Mouse (Mus musculus) ES-Bruce4 (cell line): ENCODE results near the gene Cmc4. TPM values are rescaled to one million over a fixed set of nuclear protein-coding genes. Genes with fewer than 3 reads are reported as not detected.

ENCODE experiments used
- H3K27ac ChIP-seq: 2 replicates; pipeline ENCODE4 v1.5.1; 2012; ENCODE audit warnings: low read length, inconsistent platforms; ENCODE audit not compliant: insufficient read depth
- H3K27me3 ChIP-seq: 2 replicates; pipeline ENCODE4 v1.6.1; 2012; ENCODE audit warnings: mild to moderate bottlenecking, low read length, inconsistent platforms; ENCODE audit not compliant: control insufficient read depth, poor library complexity, insufficient read depth, severe bottlenecking
- H3K36me3 ChIP-seq: 2 replicates; pipeline ENCODE4 v1.6.1; 2012; ENCODE audit warnings: inconsistent platforms, mild to moderate bottlenecking, low read length, moderate library complexity; ENCODE audit not compliant: control insufficient read depth, poor library complexity, insufficient read depth, severe bottlenecking
- H3K4me1 ChIP-seq: one replicate; pipeline ENCODE4 v1.8.1; 2011; ENCODE audit warnings: low read length; ENCODE audit not compliant: control insufficient read depth, insufficient read depth
- H3K4me3 ChIP-seq: 2 replicates; pipeline ENCODE4 v1.5.1; 2011; ENCODE audit warnings: low read depth, mild to moderate bottlenecking, low read length
- H3K9ac ChIP-seq: 2 replicates; pipeline ENCODE4 v1.6.1; 2012; ENCODE audit warnings: low read depth, mild to moderate bottlenecking, inconsistent platforms; ENCODE audit not compliant: poor library complexity, severe bottlenecking
- H3K9me3 ChIP-seq: replicated peaks from 2 replicates; pipeline ENCODE4 v1.6.1; 2012; ENCODE audit warnings: mild to moderate bottlenecking, low read length, inconsistent platforms; ENCODE audit not compliant: control insufficient read depth, poor library complexity, insufficient read depth, severe bottlenecking
- CTCF ChIP-seq: IDR thresholded peaks from one replicate; pipeline ENCODE4 v1.8.1; 2011; ENCODE audit warnings: low read depth, low read length
- EP300 ChIP-seq: IDR thresholded peaks from 2 replicates; pipeline ENCODE4 v1.6.1; 2011; ENCODE audit warnings: low read depth, low read length; ENCODE audit not compliant: insufficient read depth
- POLR2A ChIP-seq: IDR thresholded peaks from one replicate; pipeline ENCODE4 v1.8.1; 2011; ENCODE audit warnings: low read length; ENCODE audit not compliant: insufficient read depth
- polyA plus RNA-seq: library from polyadenylated mRNA; stranded (reverse); fragments of >200 nt; gene quantifications from 2 replicates; pipeline ENCODE4 v1.2.4, GENCODE M21; 2011; ENCODE audit warnings: low read depth; ENCODE audit not compliant: missing spikeins, insufficient read depth, insufficient read length

The Cmc4 gene
- polyA plus RNA-seq, 1 experiment = 11.8 TPM

DNA sequence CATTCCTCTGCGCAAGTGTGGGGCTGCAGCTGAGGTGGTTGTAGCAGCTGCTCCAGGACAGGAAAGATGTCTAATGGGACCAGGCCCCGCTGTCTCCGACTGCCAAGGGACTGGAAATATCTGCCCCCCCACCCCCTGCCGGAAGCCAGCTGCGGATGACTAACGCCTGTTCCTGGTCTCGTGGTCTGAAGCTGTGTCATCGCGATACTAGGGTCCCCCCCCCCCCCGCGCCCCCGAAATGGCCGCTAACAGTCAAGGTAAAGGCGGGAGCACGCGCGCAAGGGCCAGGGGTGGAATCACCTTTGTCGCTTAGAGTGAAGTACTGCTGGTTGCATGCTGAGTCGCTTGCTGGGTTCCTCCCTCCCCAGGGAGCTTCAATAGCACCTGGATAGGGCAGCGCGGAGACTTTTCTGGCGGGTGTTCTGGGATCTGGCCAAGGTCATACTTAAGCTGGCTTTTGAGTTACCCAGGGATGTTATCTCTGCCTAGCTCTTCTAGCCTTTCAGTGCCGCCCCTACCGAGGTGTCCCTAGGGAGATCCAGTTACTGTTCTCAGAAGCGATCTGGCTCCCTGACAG lies 34.1 kb downstream of the Cmc4 start, which contains the start of the genes Fundc2 and F8:
Gene Fundc2 (plus strand): TSS at position 205 of the 577 bp plus-strand sequence.
Gene F8 (minus strand): TSS at position 421 of the 577 bp plus-strand sequence.
- TF ChIP-seq CTCF (no peak), EP300 (no peak), POLR2A (peak; percentile 31)
- peak within 1 kb of the TSS; percentile 90 for H3K27ac ChIP-seq

DNA sequence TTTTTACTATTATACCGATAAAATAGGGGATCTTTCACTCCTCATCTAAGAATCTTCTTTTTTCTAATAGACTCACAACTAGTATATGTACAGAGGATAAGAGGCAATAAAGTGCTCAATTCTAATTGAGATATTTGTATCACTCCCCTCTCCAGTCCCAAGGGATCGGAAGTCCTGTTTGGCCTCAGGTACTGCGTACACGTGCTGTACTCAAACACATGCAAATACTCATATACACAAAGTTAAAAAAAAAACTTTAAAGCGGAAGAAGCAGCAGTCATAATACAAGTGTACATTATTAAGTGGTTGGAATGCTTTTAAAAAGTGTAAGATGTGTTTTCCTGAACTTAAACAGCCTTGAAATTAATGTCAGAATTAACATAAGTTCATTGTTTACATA lies 34.7 kb downstream of the Cmc4 start:
- TF ChIP-seq POLR2A = no peak
- TF ChIP-seq EP300 = no peak
- no peak for TF ChIP-seq CTCF
- Histone ChIP-seq H3K27me3 (no peaks in the 10 kb centered on the region), H3K4me1 (no peaks in the 10 kb centered on the region), H3K9ac (peak overlapping the region; percentile 95), H3K4me3 (peak overlapping the region; percentile 100), H3K9me3 (no peaks in the 10 kb centered on the region), H3K27ac (no peak overlapping the region), H3K36me3 (no peaks in the 10 kb centered on the region)

More for the DNA sequence above, 34.1 kb downstream of the Cmc4 start, which contains the start of the genes Fundc2 and F8:
- peak within 1 kb of the TSS; percentile 95 for H3K9ac ChIP-seq
- no peaks in the 10 kb centered on the region for H3K27me3 ChIP-seq
- H3K4me3 ChIP-seq = peak within 1 kb of the TSS; percentile 100
- H3K9me3 ChIP-seq = no peaks in the 10 kb centered on the region
- no peaks in the 10 kb centered on the region for H3K36me3 ChIP-seq
- H3K4me1 ChIP-seq = no peaks in the 10 kb centered on the region

DNA sequence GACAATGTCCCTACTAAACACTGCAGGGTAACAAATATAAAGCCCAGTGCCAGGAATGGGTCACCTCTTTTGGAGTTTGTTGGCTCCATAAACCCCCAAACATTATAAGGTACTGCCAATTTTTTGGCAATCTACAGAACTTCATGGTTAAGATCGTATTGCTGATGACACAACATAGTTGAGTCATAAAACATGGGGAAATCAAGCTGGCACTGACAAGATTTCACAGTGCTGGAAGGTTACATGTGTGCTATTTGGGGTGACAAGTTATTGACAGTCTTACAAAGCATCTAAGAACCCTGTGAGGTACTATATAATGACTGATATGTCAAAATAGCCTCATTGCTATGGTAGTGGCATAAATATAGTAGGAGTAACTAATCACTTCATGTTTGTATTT lies 35.2 kb downstream of the Cmc4 start:
- Histone ChIP-seq H3K4me1 (no peaks in the 10 kb centered on the region), H3K27me3 (no peaks in the 10 kb centered on the region), H3K9ac (no peak overlapping the region), H3K36me3 (no peaks in the 10 kb centered on the region), H3K27ac (no peak overlapping the region), H3K9me3 (no peaks in the 10 kb centered on the region), H3K4me3 (no peak overlapping the region)
- TF ChIP-seq CTCF = no peak
- TF ChIP-seq EP300 = no peak
- TF ChIP-seq POLR2A = no peak

DNA sequence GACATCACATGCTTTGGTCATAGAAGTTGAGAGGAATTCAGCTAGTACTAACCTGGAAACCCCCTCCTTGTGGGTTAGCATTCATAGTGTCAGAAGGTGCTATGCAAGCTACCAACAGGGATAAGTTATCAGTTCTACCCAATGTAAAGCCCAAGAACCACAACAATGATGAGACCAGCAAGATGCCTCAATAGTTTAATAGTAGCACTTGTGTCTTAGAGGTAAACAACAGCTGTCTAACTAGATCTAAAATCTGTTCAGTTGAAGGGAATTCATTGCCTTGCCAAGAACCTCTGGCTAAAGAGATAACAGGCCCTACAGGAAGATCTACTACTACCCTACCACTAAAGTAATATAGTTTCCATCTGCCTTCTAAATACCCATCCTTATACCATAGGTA lies 39.6 kb downstream of the Cmc4 start:
- Histone ChIP-seq H3K36me3 (no peaks in the 10 kb centered on the region), H3K4me3 (no peak overlapping the region), H3K27ac (no peak overlapping the region), H3K4me1 (no peaks in the 10 kb centered on the region), H3K9ac (no peak overlapping the region), H3K27me3 (no peaks in the 10 kb centered on the region), H3K9me3 (no peaks in the 10 kb centered on the region)
- no peak for TF ChIP-seq POLR2A
- TF ChIP-seq CTCF = no peak
- TF ChIP-seq EP300 = no peak

DNA sequence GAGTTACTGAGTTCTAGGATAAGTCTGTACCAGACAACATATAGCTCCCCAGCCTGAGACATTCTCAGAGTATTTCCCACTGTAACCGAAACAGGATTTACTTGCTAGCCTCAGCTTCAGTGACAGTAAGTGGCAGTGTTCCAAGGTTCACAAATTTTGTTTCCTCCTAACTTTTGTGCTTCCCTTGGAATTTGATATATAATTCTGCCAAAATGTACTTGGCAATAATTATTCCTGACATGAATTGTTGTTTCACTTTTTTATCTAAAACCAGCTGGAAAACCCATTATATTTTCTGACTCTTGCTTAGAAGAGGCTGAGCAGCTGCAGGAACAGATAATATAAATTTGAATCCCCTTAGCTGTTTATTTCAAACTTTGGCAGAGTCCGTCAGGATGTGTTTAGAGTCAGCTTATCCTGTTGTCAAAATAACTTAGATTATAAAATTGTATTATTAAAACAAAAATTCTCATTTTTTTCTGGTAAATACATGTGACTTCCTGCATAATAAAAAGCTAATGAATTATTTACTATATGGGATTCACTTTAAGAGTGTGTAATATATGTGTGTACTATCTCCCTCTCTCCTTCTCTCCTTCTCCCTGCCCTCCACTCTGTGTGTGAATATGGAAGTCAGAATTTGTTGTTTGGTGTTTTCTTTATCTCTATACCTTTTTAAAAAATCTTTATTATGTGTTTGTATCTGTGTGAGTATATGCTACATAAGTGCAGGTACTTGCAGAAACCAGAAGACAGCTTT lies 43.5 kb downstream of the Cmc4 start:
- H3K4me3 ChIP-seq = no peak overlapping the region
- no peaks in the 10 kb centered on the region for H3K36me3 ChIP-seq
- H3K4me1 ChIP-seq = no peaks in the 10 kb centered on the region
- no peaks in the 10 kb centered on the region for H3K9me3 ChIP-seq
- no peaks in the 10 kb centered on the region for H3K27me3 ChIP-seq
- no peak overlapping the region for H3K9ac ChIP-seq
- TF ChIP-seq EP300 (no peak), POLR2A (no peak), CTCF (no peak)
- no peak overlapping the region for H3K27ac ChIP-seq

DNA sequence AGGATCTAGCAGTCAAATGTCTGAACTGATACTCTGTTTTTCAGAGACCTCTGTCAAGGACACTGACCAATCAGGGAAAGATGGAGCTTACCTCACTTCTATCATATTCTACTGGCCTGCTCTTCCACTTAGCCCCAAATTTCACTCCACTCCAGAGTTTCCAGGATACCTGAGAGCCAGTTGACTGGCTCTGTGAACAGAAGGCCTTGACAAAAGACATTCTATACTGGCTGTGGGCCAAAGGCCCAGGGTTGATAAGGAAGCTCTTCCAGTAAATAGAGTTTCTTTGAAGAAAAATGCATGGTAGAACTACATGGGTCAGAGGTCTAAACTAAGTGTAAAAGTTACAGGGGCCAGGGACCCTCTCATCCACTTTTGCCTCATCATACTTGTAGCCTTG lies 46.2 kb downstream of the Cmc4 start:
- H3K36me3 ChIP-seq = no peaks in the 10 kb centered on the region
- H3K4me3 ChIP-seq = no peak overlapping the region
- H3K9ac ChIP-seq = no peak overlapping the region
- no peaks in the 10 kb centered on the region for H3K27me3 ChIP-seq
- H3K27ac ChIP-seq = no peak overlapping the region
- TF ChIP-seq CTCF (no peak), EP300 (no peak), POLR2A (no peak)
- no peaks in the 10 kb centered on the region for H3K4me1 ChIP-seq
- H3K9me3 ChIP-seq = no peaks in the 10 kb centered on the region

Other genes starting within 250 kb of the Cmc4 start
- 80.6 and 84.4 TPM in 2 replicates for gene Fundc2, start 34.2 kb downstream of the Cmc4 start, polyA plus RNA-seq
- gene F8, start 34.0 kb downstream of the Cmc4 start, polyA plus RNA-seq = 0.33 and 0.40 TPM in 2 replicates
- 11.8 and 14.6 TPM in 2 replicates for gene Mtcp1, start within 50 bp of the Cmc4 start, polyA plus RNA-seq
- 39.6 and 42.4 TPM in 2 replicates for gene Brcc3, start within 50 bp of the Cmc4 start, polyA plus RNA-seq
- gene Vbp1, start 97.7 kb upstream of the Cmc4 start, polyA plus RNA-seq = 195 and 204 TPM in 2 replicates
- gene Rab39b, start 161.6 kb upstream of the Cmc4 start, polyA plus RNA-seq = 2.0 and 2.1 TPM in 2 replicates